In the genomic region with DNA sequence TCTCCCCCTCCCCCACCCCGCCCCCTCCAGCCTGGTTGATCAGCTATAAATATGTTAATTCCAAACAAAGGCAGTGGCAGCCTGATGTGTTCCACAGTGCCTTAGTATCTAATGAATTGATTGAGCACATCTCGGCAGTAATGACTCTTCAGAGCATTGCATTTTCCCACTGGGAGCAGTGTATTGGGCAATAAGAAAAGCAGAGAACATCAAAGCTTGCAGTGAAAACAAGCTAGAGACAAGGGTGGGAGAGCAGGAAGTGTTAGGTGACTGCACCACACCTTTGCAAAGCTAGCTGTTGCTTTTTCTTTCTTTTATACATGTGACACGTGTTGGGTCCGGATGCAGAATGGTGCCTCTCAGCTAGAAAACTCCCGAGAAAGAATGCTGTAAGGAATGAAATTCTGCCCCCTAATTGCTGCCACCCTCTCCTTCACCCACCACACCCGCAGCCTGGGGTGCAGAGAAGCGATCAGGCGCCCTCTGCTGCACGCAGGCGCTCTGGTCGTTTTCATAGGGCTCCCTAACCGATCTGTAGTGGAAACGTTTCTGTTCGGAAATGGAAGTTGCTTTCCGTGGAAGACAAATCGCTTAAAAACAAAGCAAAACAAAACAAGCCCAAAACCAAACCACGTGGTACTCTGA, we compare ENCODE assay signal across 9 mouse cellular contexts. TPM values are rescaled to one million over a fixed set of nuclear protein-coding genes. Genes with fewer than 3 reads are reported as not detected.
A peak's percentile ranks its signal among the peaks of the same experiment; 100 is the strongest.
DNase-seq lines count a peak whose midpoint lies in the region; ATAC-seq lines count a peak whose summit lies in the region.
"Had no signal": no experiment of that assay in that cellular context is flagged by ENCODE, and none has a peak within 500 bp of the region (broad histone marks: within the 10 kb centered on the region; RNA-seq: fewer than 3 reads in every experiment).

No protein-coding gene starts in this region.

- no peak overlapping the region for H3K9ac ChIP-seq in hindbrain, embryonic 12.5 days
- 0 out of 2 replicates have a peak overlapping the region, but pooled peaks have one; percentile 20 for H3K9ac ChIP-seq in stomach, embryonic 16.5 days (ENCODE audit: low read length)

- WGBS in hindbrain, embryonic 12.5 days, result 8% methylated on average over 17 of the region's 17 CpGs
- WGBS in midbrain, embryonic 10.5 days, result 12% methylated on average over 17 of the region's 17 CpGs
- WGBS in stomach, embryonic 16.5 days, result 8% methylated on average over 17 of the region's 17 CpGs

- H3K36me3 ChIP-seq in hindbrain, embryonic 12.5 days, result no peaks in the 10 kb centered on the region
- H3K36me3 ChIP-seq in midbrain, embryonic 10.5 days, result no peaks in the 10 kb centered on the region
- no peaks in the 10 kb centered on the region for H3K36me3 ChIP-seq in stomach, embryonic 16.5 days (ENCODE audit: control insufficient read depth, insufficient read depth, low read length)

- H3K4me1 ChIP-seq in hindbrain, embryonic 12.5 days, result peaks cover 35% of the 10 kb centered on the region
- peaks cover 63% of the 10 kb centered on the region for H3K4me1 ChIP-seq in midbrain, embryonic 10.5 days
- peaks cover 4% of the 10 kb centered on the region for H3K4me1 ChIP-seq in stomach, embryonic 16.5 days (ENCODE audit: control insufficient read depth, insufficient read depth, low read length)

- H3K4me3 ChIP-seq in hindbrain, embryonic 12.5 days, result no peak overlapping the region
- H3K4me3 ChIP-seq in midbrain, embryonic 10.5 days, result no peak overlapping the region
- H3K4me3 ChIP-seq in stomach, embryonic 16.5 days (replicated peaks; ENCODE audit: low read length), result peak overlapping the region; percentile 21; the same call in 1 of the 2 replicates

- H3K27ac ChIP-seq in hindbrain, embryonic 12.5 days, result no peak overlapping the region
- peak overlapping the region; percentile 4; the same call in 1 of the 2 replicates for H3K27ac ChIP-seq in midbrain, embryonic 10.5 days (replicated peaks)
- H3K27ac ChIP-seq in stomach, embryonic 16.5 days (ENCODE audit: low read length), result no peak overlapping the region
- H3K27ac ChIP-seq: macrophage had no signal

- H3K9me3 ChIP-seq in hindbrain, embryonic 12.5 days (replicated peaks), result no peaks in the 10 kb centered on the region
- H3K9me3 ChIP-seq in midbrain, embryonic 10.5 days (replicated peaks), result no peaks in the 10 kb centered on the region
- H3K9me3 ChIP-seq in stomach, embryonic 16.5 days (replicated peaks; ENCODE audit: control insufficient read depth, low read length), result no peaks in the 10 kb centered on the region

- peak; percentile 20 to 64 for DNase-seq in cerebellum, postnatal 25 days
- no peak for DNase-seq in cerebellum, adult 8-10 months
- peak; percentile 77 for DNase-seq in CD4-positive, CD25-positive, alpha-beta regulatory T cell, adult 2 months (ENCODE audit: low read depth, low spot score)
- peak; percentile 78 for DNase-seq in embryo, embryonic 11 days
- DNase-seq in layer of hippocampus, postnatal 25 days (ENCODE audit: extremely low spot score in 1 of 2, low spot score in 1 of 2), result peak; percentile 33 to 48
- no peak for DNase-seq in midbrain, embryonic 10.5 days (ENCODE audit: low spot score)

- H3K27me3 ChIP-seq in hindbrain, embryonic 12.5 days, result no peaks in the 10 kb centered on the region
- peaks cover 56% of the 10 kb centered on the region for H3K27me3 ChIP-seq in midbrain, embryonic 10.5 days (ENCODE audit: low read depth, poor library complexity, severe bottlenecking)
- no peaks in the 10 kb centered on the region for H3K27me3 ChIP-seq in stomach, embryonic 16.5 days (ENCODE audit: control insufficient read depth, insufficient read depth, low read length)

- H3K4me2 ChIP-seq in hindbrain, embryonic 12.5 days (replicated peaks), result peak overlapping the region; percentile 30; the same call in 1 of the 2 replicates
- H3K4me2 ChIP-seq in stomach, embryonic 16.5 days (ENCODE audit: low read depth, low read length), result peak overlapping the region; percentile 47

- peak; percentile 62 for ATAC-seq in hindbrain, embryonic 12.5 days (ENCODE audit: low FRiP score)
- ATAC-seq in stomach, embryonic 16.5 days (ENCODE audit: insufficient read depth, low FRiP score), result no peak; the same call in 1 of the 2 replicates

RNA-seq across cellular contexts. Expression of a gene that starts 38.8 kb away (rescaled TPM):
- polyA plus RNA-seq in hindbrain, embryonic 12.5 days (2016; fragmentation: Nextera tagmentation; extraction: Ambion mirVana), result 0.60 and 1.1 TPM in 2 replicates
- total RNA-seq in layer of hippocampus, postnatal 25 days (2021), result under 1 TPM; 0.23 to 0.27 TPM
- polyA plus RNA-seq in midbrain, embryonic 10.5 days (2016; fragmentation: Nextera tagmentation; extraction: Ambion mirVana), result 0.24 and 0.25 TPM in 2 replicates
- polyA plus RNA-seq in stomach, embryonic 16.5 days (2015; fragmentation: Nextera tagmentation; extraction: Ambion mirVana), result 0.05 TPM in 1 of 2 replicates, not detected in the other
- polyA plus RNA-seq: macrophage had no signal

Comparison
In these comparisons a context has a peak if more than half of its experiments do, and no peak if none do; other contexts are left out.
1. DNase-seq: peak in cerebellum, postnatal 25 days (2 of 2), CD4-positive, CD25-positive, alpha-beta regulatory T cell, adult 2 months (single experiment), embryo, embryonic 11 days (single experiment) and layer of hippocampus, postnatal 25 days (2 of 2); none in cerebellum, adult 8-10 months (single experiment) and midbrain, embryonic 10.5 days (single experiment).